Mouse (Mus musculus) neural tube, embryonic 11.5 days (tissue): ENCODE results near the gene Cabp2. TPM values are rescaled to one million over a fixed set of nuclear protein-coding genes. Genes with fewer than 3 reads are reported as not detected.

Experiments
- ATAC-seq: fragments of 200-750 bp; cut with Nextera tagmentation; 2 replicates; pipeline ENCODE4 v1.8.0; 2017; ENCODE audit warnings: moderate number of reproducible peaks, mild to moderate bottlenecking, moderate TSS enrichment, moderate library complexity; ENCODE audit not compliant: insufficient read depth, low FRiP score, low TSS enrichment
- DNase-seq: peaks from one replicate; pipeline ENCODE4 v3.0.0-alpha.2; 2015; ENCODE audit warnings: low spot score
- H3K27ac ChIP-seq: fragments of 300-500 bp; sonication (generic); 2 replicates; pipeline ENCODE4 v1.5.1; 2014; ENCODE audit warnings: low read depth, mild to moderate bottlenecking, low read length
- H3K27me3 ChIP-seq: fragments of 300-500 bp; sonication (generic); 2 replicates; pipeline ENCODE4 v1.6.1; 2014; ENCODE audit warnings: mild to moderate bottlenecking, low read length, mixed read lengths; ENCODE audit not compliant: control insufficient read depth, insufficient read depth
- H3K36me3 ChIP-seq: fragments of 300-500 bp; sonication (generic); 2 replicates; pipeline ENCODE4 v1.6.1; 2014; ENCODE audit warnings: mild to moderate bottlenecking, low read length, moderate library complexity, mixed read lengths; ENCODE audit not compliant: control insufficient read depth, insufficient read depth
- H3K4me1 ChIP-seq: fragments of 300-500 bp; sonication (generic); 2 replicates; pipeline ENCODE4 v1.6.1; 2014; ENCODE audit warnings: low read length, mixed read lengths; ENCODE audit not compliant: control insufficient read depth, insufficient read depth
- H3K4me2 ChIP-seq: fragments of 300-500 bp; sonication (generic); 2 replicates; pipeline ENCODE4 v1.6.1; 2014; ENCODE audit warnings: low read depth, mild to moderate bottlenecking, moderate library complexity
- H3K4me3 ChIP-seq: fragments of 300-500 bp; sonication (generic); 2 replicates; pipeline ENCODE4 v1.5.1; 2014; ENCODE audit warnings: low read depth, low read length
- H3K9ac ChIP-seq: fragments of 300-500 bp; sonication (generic); 2 replicates; pipeline ENCODE4 v1.6.1; 2014; ENCODE audit warnings: mild to moderate bottlenecking, low read length
- H3K9me3 ChIP-seq: fragments of 300-500 bp; sonication (generic); 2 replicates; pipeline ENCODE4 v1.6.1; 2016; ENCODE audit warnings: low read length; ENCODE audit not compliant: control insufficient read depth
- WGBS: fragments of 180-500 bp; shearing (Covaris S2); extraction: QIAGEN DNeasy Blood & Tissue Kit; methylation state at CpG from one replicate; pipeline ENCODE4 v1.1.7; 2014; 5-methylcytosine and 5-hydroxymethylcytosine counted together
- polyA plus RNA-seq: library from polyadenylated mRNA; unstranded; fragments of >200 nt; fragmentation: Nextera tagmentation; extraction: Ambion mirVana; gene quantifications from 2 replicates; pipeline ENCODE4 v1.2.1, GENCODE M21; 2014

Cabp2 gene
- polyA plus RNA-seq, 1 experiment from 2014 or later = not detected

DNA sequence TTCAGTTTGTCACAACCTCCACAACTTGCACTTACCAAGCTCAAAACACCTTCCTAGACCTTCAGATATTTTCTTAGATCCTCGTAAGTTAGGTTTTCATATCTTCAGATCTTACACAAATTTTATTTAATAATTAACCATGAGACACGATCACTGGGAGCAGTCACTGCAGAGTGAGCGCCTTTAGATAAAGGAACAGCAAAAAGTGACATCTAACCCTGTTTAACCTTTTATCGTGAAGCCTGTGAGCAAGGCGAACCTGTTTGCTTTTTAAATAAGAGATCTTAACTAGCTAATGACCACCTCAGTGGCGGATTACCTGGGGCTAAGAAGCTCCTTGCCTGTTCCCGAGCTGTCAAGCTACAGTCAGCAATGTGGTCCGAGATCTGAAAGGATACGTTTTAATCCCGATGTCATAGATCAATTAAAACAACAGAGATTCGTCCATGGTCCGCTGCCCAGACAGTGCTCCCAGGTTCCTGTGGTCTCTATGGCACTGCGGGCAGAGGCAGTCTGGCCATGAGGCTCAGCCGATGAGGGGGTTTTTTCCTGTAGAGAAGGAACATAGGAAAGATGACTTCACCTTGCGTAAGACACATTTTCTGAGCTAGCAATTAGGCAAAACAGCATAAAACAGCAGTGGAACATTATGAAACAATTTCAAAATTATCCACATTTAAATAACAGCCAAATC is 12.5 kb upstream of the Cabp2 start:
- Histone ChIP-seq H3K36me3 (no peaks in the 10 kb centered on the region), H3K9ac (no peak overlapping the region), H3K27me3 (no peaks in the 10 kb centered on the region), H3K4me1 (no peaks in the 10 kb centered on the region), H3K4me2 (no peak overlapping the region), H3K9me3 (no peaks in the 10 kb centered on the region), H3K4me3 (no peak overlapping the region), H3K27ac (no peak overlapping the region)
- no peak for DNase-seq
- WGBS = 81% methylated on average over 15 of the region's 15 CpGs
- ATAC-seq = no peak

DNA sequence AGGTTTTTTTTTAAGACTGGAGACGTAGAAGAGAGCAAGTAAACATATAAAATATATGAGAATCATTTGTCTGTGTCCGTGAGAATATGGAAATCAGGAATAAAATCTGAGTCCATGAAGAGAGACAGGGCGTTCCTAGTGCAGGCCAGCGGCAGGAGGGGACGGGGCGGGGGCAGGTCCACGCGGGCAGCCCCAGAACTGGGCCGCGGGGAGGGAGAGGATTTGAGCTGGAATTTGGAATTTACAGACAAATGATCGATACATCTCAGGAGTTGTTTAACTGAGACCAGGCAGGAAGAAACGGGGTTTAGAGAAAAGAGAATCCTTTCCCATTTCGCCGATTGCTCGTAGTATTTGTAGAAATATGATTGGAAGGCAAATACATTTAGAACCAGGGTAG is 11.1 kb upstream of the Cabp2 start:
- 74% methylated on average over 15 of the region's 15 CpGs for WGBS
- Histone ChIP-seq H3K9me3 (no peaks in the 10 kb centered on the region), H3K36me3 (no peaks in the 10 kb centered on the region), H3K4me1 (no peaks in the 10 kb centered on the region), H3K27ac (no peak overlapping the region), H3K4me3 (no peak overlapping the region), H3K27me3 (no peaks in the 10 kb centered on the region), H3K4me2 (no peak overlapping the region), H3K9ac (no peak overlapping the region)
- ATAC-seq (no peak), DNase-seq (no peak)

DNA sequence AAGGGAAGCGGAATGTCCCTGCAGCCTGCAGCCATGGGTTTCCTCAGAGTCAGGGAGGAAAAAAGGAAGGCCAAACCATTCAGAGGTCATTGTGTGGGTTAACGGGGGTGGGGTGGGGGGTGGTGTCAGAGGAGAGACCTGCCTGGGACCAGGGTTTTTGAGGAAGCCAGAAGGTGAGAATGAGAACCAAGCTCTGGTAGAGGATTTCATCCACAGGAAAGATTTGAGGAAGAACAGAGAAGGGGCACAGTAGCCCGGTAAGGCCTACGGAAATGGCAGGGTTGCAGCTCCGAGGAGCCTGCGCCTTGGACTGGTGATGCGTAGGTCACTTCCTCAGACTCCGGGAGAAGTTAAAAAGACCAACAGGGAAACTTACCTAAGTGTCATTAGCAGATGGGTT is 10.6 kb upstream of the Cabp2 start:
- no peak overlapping the region for H3K4me2 ChIP-seq
- no peak overlapping the region for H3K27ac ChIP-seq
- no peak for ATAC-seq
- 84% methylated on average over 8 of the region's 8 CpGs for WGBS
- no peaks in the 10 kb centered on the region for H3K9me3 ChIP-seq
- no peaks in the 10 kb centered on the region for H3K4me1 ChIP-seq
- no peaks in the 10 kb centered on the region for H3K27me3 ChIP-seq
- no peaks in the 10 kb centered on the region for H3K36me3 ChIP-seq
- H3K4me3 ChIP-seq = no peak overlapping the region
- no peak overlapping the region for H3K9ac ChIP-seq
- no peak for DNase-seq

DNA sequence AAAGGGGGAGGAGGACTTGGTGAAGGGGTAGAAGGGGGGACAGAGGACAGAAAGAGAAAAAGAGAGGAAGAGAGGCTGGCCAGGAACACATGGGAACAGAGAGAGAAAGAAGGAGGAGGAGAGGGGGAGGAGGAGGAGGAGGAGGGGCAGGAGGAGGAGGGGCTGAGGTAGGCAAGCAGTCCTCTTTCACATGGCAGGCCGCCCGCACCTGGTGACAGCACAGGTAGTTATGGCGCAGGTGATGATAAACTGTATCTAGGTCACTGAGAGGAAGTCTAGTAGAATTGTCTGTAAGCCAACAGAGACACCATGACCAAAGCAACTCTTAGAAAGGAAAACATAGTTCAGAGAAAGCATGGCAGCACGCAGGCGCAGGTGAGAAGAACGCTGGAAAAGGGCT is 10.0 kb upstream of the Cabp2 start:
- Histone ChIP-seq H3K9me3 (no peaks in the 10 kb centered on the region), H3K4me1 (no peaks in the 10 kb centered on the region), H3K4me3 (no peak overlapping the region), H3K36me3 (no peaks in the 10 kb centered on the region), H3K9ac (no peak overlapping the region), H3K27ac (no peak overlapping the region), H3K4me2 (no peak overlapping the region), H3K27me3 (no peaks in the 10 kb centered on the region)
- DNase-seq (no peak), ATAC-seq (no peak)
- 92% methylated on average over 6 of the region's 6 CpGs for WGBS

DNA sequence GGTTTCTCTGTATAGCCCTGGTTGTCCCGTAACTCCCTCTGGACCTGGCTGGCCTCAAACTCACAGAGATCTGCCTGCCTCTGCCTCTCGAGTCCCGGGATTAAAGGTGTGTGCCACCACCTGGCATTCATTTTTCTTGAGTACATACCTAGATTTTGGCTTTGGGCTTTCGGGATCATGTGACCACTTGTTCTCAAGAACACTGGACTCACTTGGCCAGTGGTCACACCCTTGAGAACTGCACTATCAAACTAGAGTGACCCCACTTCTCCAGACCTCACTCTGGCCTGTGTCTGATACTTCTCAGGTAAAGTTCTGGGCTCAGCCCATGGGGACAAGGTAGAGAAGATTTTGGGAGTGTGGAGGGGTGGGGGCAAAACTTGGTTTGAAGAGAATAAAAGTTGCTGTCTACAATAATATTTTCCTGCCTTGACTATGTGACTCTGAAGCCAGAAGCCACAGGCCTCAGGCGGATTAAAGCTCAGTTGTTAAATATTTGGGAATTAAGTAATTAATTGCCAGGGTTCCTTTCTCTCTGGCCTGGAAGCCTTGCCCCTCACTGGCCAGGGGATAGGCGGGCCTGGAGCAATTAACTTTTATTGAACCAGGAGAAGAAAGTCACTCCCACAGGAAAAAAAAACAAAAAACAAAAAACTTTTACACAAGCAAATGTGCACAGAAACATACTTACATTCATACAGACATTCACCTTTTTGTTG is 8.5 kb upstream of the Cabp2 start:
- ATAC-seq (no peak), DNase-seq (no peak)
- H3K27me3 ChIP-seq = no peaks in the 10 kb centered on the region
- H3K27ac ChIP-seq = no peak overlapping the region
- 72% methylated on average over 6 of the region's 6 CpGs for WGBS
- H3K4me1 ChIP-seq = no peaks in the 10 kb centered on the region
- H3K36me3 ChIP-seq = no peaks in the 10 kb centered on the region
- no peak overlapping the region for H3K4me3 ChIP-seq
- H3K9ac ChIP-seq = no peak overlapping the region
- H3K9me3 ChIP-seq = no peaks in the 10 kb centered on the region
- H3K4me2 ChIP-seq = no peak overlapping the region

DNA sequence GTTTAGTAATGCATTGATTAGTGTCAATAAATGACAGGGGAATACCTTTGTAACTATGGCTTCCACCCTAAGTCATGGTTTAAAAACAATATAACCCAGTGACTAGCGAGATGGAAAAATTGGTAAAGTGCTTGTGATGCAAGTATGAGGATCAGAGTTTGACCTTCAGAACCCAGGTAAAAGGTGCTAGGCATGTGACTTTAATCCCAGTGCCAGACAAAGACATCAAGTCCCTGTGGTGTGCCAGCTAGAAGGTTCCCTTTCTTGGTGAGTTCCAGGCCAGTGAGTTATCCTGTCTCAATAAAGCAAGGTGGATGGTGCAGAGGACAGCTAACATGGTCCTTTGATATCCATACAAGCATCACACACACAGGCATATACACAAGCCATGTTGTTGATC is 5.8 kb upstream of the Cabp2 start:
- Histone ChIP-seq H3K4me1 (no peaks in the 10 kb centered on the region), H3K4me3 (no peak overlapping the region), H3K9ac (no peak overlapping the region), H3K27me3 (no peaks in the 10 kb centered on the region), H3K9me3 (no peaks in the 10 kb centered on the region), H3K27ac (no peak overlapping the region), H3K36me3 (no peaks in the 10 kb centered on the region), H3K4me2 (no peak overlapping the region)
- ATAC-seq (no peak), DNase-seq (no peak)
- WGBS = 72% methylated on average over 1 of the region's 1 CpGs

DNA sequence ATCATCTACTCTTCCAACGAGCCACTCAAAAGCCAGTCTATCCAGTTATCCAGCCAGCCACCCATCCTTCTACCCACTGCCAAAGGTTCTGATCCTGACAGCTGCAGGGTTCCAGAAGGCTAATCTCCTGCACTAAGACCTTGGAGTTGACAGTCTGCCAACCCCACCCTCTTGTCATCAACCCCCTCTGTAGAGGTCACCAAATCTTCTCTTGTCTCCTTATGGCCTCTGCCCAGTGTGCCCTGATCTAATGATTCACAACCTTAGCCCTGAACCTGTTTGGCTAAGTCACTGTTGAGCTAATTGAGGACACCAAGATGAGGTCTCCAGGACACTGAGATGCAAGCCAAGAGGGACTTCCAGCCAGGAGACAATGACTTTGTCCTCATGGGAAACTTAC is 1.8 kb upstream of the Cabp2 start:
- 71% methylated on average over 1 of the region's 1 CpGs for WGBS
- DNase-seq (no peak), ATAC-seq (no peak)
- H3K9me3 ChIP-seq = no peaks in the 10 kb centered on the region
- H3K9ac ChIP-seq = no peak overlapping the region
- H3K4me2 ChIP-seq = no peak overlapping the region
- H3K4me1 ChIP-seq = no peaks in the 10 kb centered on the region
- no peak overlapping the region for H3K4me3 ChIP-seq
- no peaks in the 10 kb centered on the region for H3K36me3 ChIP-seq
- H3K27ac ChIP-seq = no peak overlapping the region
- no peaks in the 10 kb centered on the region for H3K27me3 ChIP-seq

DNA sequence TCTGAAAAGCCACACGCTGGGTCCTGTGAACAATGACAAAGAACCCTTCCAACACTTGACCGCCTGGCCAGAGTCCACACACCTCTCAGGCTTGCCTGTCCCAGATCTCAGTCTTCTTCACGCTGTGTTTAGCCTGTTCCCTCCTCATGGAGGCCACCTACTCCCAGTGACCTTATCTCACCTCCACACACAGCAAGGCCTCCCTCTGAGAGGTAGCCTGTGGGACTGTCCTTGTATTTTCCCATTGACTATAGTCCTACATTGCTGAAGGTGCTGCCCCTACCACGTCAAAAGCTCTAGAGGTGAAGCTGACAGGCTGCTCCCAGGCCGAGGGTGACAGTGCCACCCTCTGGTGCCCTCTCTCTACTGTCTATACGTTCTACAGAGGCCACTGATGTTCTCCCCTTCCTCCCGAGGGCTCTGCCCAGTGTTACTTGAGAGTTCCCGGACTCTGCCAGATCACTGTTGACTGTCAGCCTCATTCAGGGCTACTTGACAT is 818 bp upstream of the Cabp2 start:
- H3K9me3 ChIP-seq = no peaks in the 10 kb centered on the region
- no peak for ATAC-seq
- H3K4me1 ChIP-seq = no peaks in the 10 kb centered on the region
- no peaks in the 10 kb centered on the region for H3K36me3 ChIP-seq
- H3K4me2 ChIP-seq = no peak overlapping the region
- no peak overlapping the region for H3K9ac ChIP-seq
- no peak for DNase-seq
- H3K27ac ChIP-seq = no peak overlapping the region
- WGBS = 69% methylated on average over 8 of the region's 8 CpGs
- no peaks in the 10 kb centered on the region for H3K27me3 ChIP-seq
- no peak overlapping the region for H3K4me3 ChIP-seq
